Mouse (Mus musculus) forebrain, embryonic 10.5 days (tissue): ENCODE data around the gene Pou5f1. TPM values are rescaled to one million over a fixed set of nuclear protein-coding genes. Genes with fewer than 3 reads are reported as not detected.

Experiments used
- DNase-seq: peaks from one replicate; pipeline ENCODE4 v3.0.0-alpha.2; 2017; ENCODE audit warnings: low spot score; ENCODE audit errors: extremely low spot score
- H3K27ac ChIP-seq: fragments of 300-500 bp; sonication (generic); 2 replicates; pipeline ENCODE4 v1.5.1; 2016; ENCODE audit warnings: mild to moderate bottlenecking
- H3K27me3 ChIP-seq: fragments of 300-500 bp; sonication (generic); 2 replicates; pipeline ENCODE4 v1.6.1; 2016; ENCODE audit warnings: mild to moderate bottlenecking; ENCODE audit not compliant: poor library complexity, severe bottlenecking
- H3K36me3 ChIP-seq: fragments of 300-500 bp; sonication (generic); replicated peaks from 2 replicates; pipeline ENCODE4 v1.6.1; 2016; ENCODE audit warnings: mild to moderate bottlenecking, moderate library complexity
- H3K4me1 ChIP-seq: fragments of 300-500 bp; sonication (generic); 2 replicates; pipeline ENCODE4 v1.6.1; 2016
- H3K4me3 ChIP-seq: fragments of 300-500 bp; sonication (generic); 2 replicates; pipeline ENCODE4 v1.5.1; 2016; ENCODE audit warnings: mild to moderate bottlenecking, moderate library complexity
- H3K9me3 ChIP-seq: fragments of 300-500 bp; sonication (generic); 2 replicates; pipeline ENCODE4 v1.6.1; 2016; ENCODE audit warnings: mild to moderate bottlenecking, moderate library complexity
- WGBS: fragments of 180-500 bp; shearing (Covaris S2); methylation state at CpG from one replicate; pipeline ENCODE4 v1.1.7; 2016; 5-methylcytosine and 5-hydroxymethylcytosine counted together
- polyA plus RNA-seq: library from polyadenylated mRNA; unstranded; fragments of >200 nt; fragmentation: Nextera tagmentation; extraction: Ambion mirVana; gene quantifications from 2 replicates; pipeline ENCODE4 v1.2.1, GENCODE M21; 2016

Gene Pou5f1
- polyA plus RNA-seq, 1 experiment from 2014 or later, result 0.12 TPM

- H3K4me3 ChIP-seq, result peak within 1 kb of the TSS; percentile 70
- WGBS, result under 1% methylated on average over 67 of the region's 67 CpGs
- peak within 1 kb of the TSS; percentile 88 for H3K27ac ChIP-seq
- peaks cover 38% of the 10 kb centered on the region for H3K4me1 ChIP-seq
- no peaks in the 10 kb centered on the region for H3K9me3 ChIP-seq
- H3K36me3 ChIP-seq, result peaks cover 37% of the 10 kb centered on the region
- H3K27me3 ChIP-seq, result peaks cover 9% of the 10 kb centered on the region
- DNase-seq, result peak; percentile 99
Observed at GRCm38 (mm10) chr17:35516652-35517500, 11.1 kb downstream of the Pou5f1 start, which contains the start of the genes Tcf19 and Cchcr1. Gene Tcf19 (minus strand): TSS chr17:35516824. Gene Cchcr1 (plus strand): TSS chr17:35517100.

- DNase-seq, result no peak
- Histone ChIP-seq H3K36me3 (peaks cover 38% of the 10 kb centered on the region), H3K4me3 (peak overlapping the region; percentile 70), H3K9me3 (no peaks in the 10 kb centered on the region), H3K4me1 (peaks cover 38% of the 10 kb centered on the region), H3K27ac (peak overlapping the region; percentile 88), H3K27me3 (peaks cover 9% of the 10 kb centered on the region)
- WGBS, result 12% methylated on average over 12 of the region's 12 CpGs
Observed at GRCm38 (mm10) chr17:35517526-35517925, 11.7 kb downstream of the Pou5f1 start.

- Histone ChIP-seq H3K27ac (no peak overlapping the region), H3K36me3 (peaks cover 85% of the 10 kb centered on the region), H3K4me1 (no peaks in the 10 kb centered on the region), H3K9me3 (no peaks in the 10 kb centered on the region), H3K27me3 (no peaks in the 10 kb centered on the region), H3K4me3 (no peak overlapping the region)
- DNase-seq, result no peak
- WGBS, result 90% methylated on average over 9 of the region's 9 CpGs
Observed at GRCm38 (mm10) chr17:35524354-35524753, 18.5 kb downstream of the Pou5f1 start.

- DNase-seq, result no peak
- Histone ChIP-seq H3K27ac (no peak overlapping the region), H3K36me3 (peaks cover 93% of the 10 kb centered on the region)
Observed at GRCm38 (mm10) chr17:35526644-35527043, 20.8 kb downstream of the Pou5f1 start.

GRCm38 (mm10) chr17:35532360-35532759 lies 26.5 kb downstream of the Pou5f1 start:
- Histone ChIP-seq H3K27ac (no peak overlapping the region), H3K9me3 (no peaks in the 10 kb centered on the region), H3K36me3 (peaks cover 42% of the 10 kb centered on the region), H3K4me3 (no peak overlapping the region), H3K4me1 (peaks cover 15% of the 10 kb centered on the region), H3K27me3 (no peaks in the 10 kb centered on the region)
- DNase-seq, result no peak
- WGBS, result 17% methylated on average over 3 of the region's 3 CpGs

More at GRCm38 (mm10) chr17:35526644-35527043, 20.8 kb downstream of the Pou5f1 start:
- H3K27me3 ChIP-seq, result no peaks in the 10 kb centered on the region
- H3K4me3 ChIP-seq, result no peak overlapping the region
- 0 out of 2 replicates have a peak, but pooled peaks cover 5% of the 10 kb centered on the region for H3K4me1 ChIP-seq
- H3K9me3 ChIP-seq, result no peaks in the 10 kb centered on the region
- 85% methylated on average over 8 of the region's 8 CpGs for WGBS

GRCm38 (mm10) chr17:35532901-35533300 lies 27.1 kb downstream of the Pou5f1 start, which contains the start of gene Psors1c2:
Gene Psors1c2 (plus strand): TSS chr17:35533201.
- H3K27me3 ChIP-seq, result no peaks in the 10 kb centered on the region
- no peaks in the 10 kb centered on the region for H3K9me3 ChIP-seq
- peaks cover 37% of the 10 kb centered on the region for H3K36me3 ChIP-seq
- H3K27ac ChIP-seq, result peak within 1 kb of the TSS; percentile 25; the same call in 1 of the 2 replicates
- 59% methylated on average over 7 of the region's 7 CpGs for WGBS
- peaks cover 15% of the 10 kb centered on the region for H3K4me1 ChIP-seq
- no peak for DNase-seq
- no peak within 1 kb of the TSS for H3K4me3 ChIP-seq

- Histone ChIP-seq H3K36me3 (peaks cover 22% of the 10 kb centered on the region), H3K27me3 (no peaks in the 10 kb centered on the region), H3K9me3 (no peaks in the 10 kb centered on the region), H3K4me1 (peaks cover 15% of the 10 kb centered on the region), H3K27ac (no peak overlapping the region), H3K4me3 (no peak overlapping the region)
- DNase-seq, result peak; percentile 67
- WGBS, result 17% methylated on average over 6 of the region's 6 CpGs
Observed at GRCm38 (mm10) chr17:35534343-35534742, 28.5 kb downstream of the Pou5f1 start.

GRCm38 (mm10) chr17:35537421-35537820 lies 31.6 kb downstream of the Pou5f1 start:
- Histone ChIP-seq H3K4me3 (no peak overlapping the region), H3K27ac (no peak overlapping the region), H3K36me3 (no peaks in the 10 kb centered on the region), H3K27me3 (no peaks in the 10 kb centered on the region), H3K4me1 (peaks cover 7% of the 10 kb centered on the region), H3K9me3 (no peaks in the 10 kb centered on the region)
- WGBS, result 91% methylated on average over 4 of the region's 4 CpGs
- no peak for DNase-seq

- H3K4me3 ChIP-seq, result no peak overlapping the region
- peaks cover 7% of the 10 kb centered on the region for H3K4me1 ChIP-seq
- H3K9me3 ChIP-seq, result no peaks in the 10 kb centered on the region
- H3K27ac ChIP-seq, result no peak overlapping the region
- DNase-seq, result no peak
- no peaks in the 10 kb centered on the region for H3K27me3 ChIP-seq
- 75% methylated on average over 1 of the region's 1 CpGs for WGBS
- H3K36me3 ChIP-seq, result no peaks in the 10 kb centered on the region
Observed at GRCm38 (mm10) chr17:35538476-35538875, 32.7 kb downstream of the Pou5f1 start.

- WGBS, result 62% methylated on average over 10 of the region's 10 CpGs
- no peak for DNase-seq
- peaks cover 8% of the 10 kb centered on the region for H3K4me1 ChIP-seq
Observed at GRCm38 (mm10) chr17:35539540-35539939, 33.7 kb downstream of the Pou5f1 start.

GRCm38 (mm10) chr17:35542761-35543411 lies 37.1 kb downstream of the Pou5f1 start:
- Histone ChIP-seq H3K36me3 (no peaks in the 10 kb centered on the region), H3K4me3 (no peak overlapping the region), H3K4me1 (peaks cover 25% of the 10 kb centered on the region), H3K27ac (no peak overlapping the region), H3K9me3 (no peaks in the 10 kb centered on the region), H3K27me3 (no peaks in the 10 kb centered on the region)
- DNase-seq, result no peak
- WGBS, result 82% methylated on average over 15 of the region's 15 CpGs

More at GRCm38 (mm10) chr17:35539540-35539939, 33.7 kb downstream of the Pou5f1 start:
- H3K9me3 ChIP-seq, result no peaks in the 10 kb centered on the region
- H3K27me3 ChIP-seq, result no peaks in the 10 kb centered on the region
- H3K36me3 ChIP-seq, result no peaks in the 10 kb centered on the region
- H3K4me3 ChIP-seq, result no peak overlapping the region
- no peak overlapping the region for H3K27ac ChIP-seq

GRCm38 (mm10) chr17:35543412-35543861 lies 37.6 kb downstream of the Pou5f1 start:
- Histone ChIP-seq H3K27ac (no peak overlapping the region), H3K4me3 (no peak overlapping the region), H3K4me1 (peaks cover 25% of the 10 kb centered on the region), H3K9me3 (no peaks in the 10 kb centered on the region), H3K27me3 (no peaks in the 10 kb centered on the region), H3K36me3 (no peaks in the 10 kb centered on the region)
- WGBS, result 61% methylated on average over 14 of the region's 14 CpGs
- DNase-seq, result no peak

GRCm38 (mm10) chr17:35544001-35544400 lies 38.2 kb downstream of the Pou5f1 start:
- DNase-seq, result no peak
- WGBS, result 88% methylated on average over 6 of the region's 6 CpGs
- peaks cover 25% of the 10 kb centered on the region for H3K4me1 ChIP-seq
- no peaks in the 10 kb centered on the region for H3K36me3 ChIP-seq
- H3K27me3 ChIP-seq, result no peaks in the 10 kb centered on the region
- H3K27ac ChIP-seq, result no peak overlapping the region
- H3K9me3 ChIP-seq, result no peaks in the 10 kb centered on the region
- H3K4me3 ChIP-seq, result no peak overlapping the region
